Comparison of ENCODE assay signal across 8 mouse cellular contexts in genomic region chr14:61688666-61689065, GRCm38 (mm10).
DNase-seq lines count a peak whose midpoint lies in the region; ATAC-seq and TF ChIP-seq lines count a peak whose summit lies in the region.

No protein-coding gene starts in this region.

- DNase-seq in forebrain, embryonic 10.5 days (ENCODE audit: extremely low spot score, low spot score): peak; percentile 31
- no peak for DNase-seq in forebrain, embryonic 11.5 days (ENCODE audit: low spot score)
- DNase-seq in spleen, adult 2 months (ENCODE audit: low read depth in 1 of 2, low spot score in 2 of 2): no peak
- DNase-seq in spleen, adult 12 weeks (ENCODE audit: low spot score): no peak
- DNase-seq in limb, embryonic 10.5 days (ENCODE audit: low spot score): no peak
- peak; percentile 30 for DNase-seq in retina, postnatal 1 day
- no peak for DNase-seq in urinary bladder, postnatal 36 days (ENCODE audit: low spot score in 2 of 2)

- no peak for TF ChIP-seq POLR2A in spleen, adult 2 months (IDR thresholded peaks at IDR 0.05; ENCODE audit: low read depth, low read length)

- WGBS in forebrain, embryonic 10.5 days: 4% methylated on average over 9 of the region's 9 CpGs
- 2% methylated on average over 9 of the region's 9 CpGs for WGBS in forebrain, embryonic 11.5 days
- 10% methylated on average over 9 of the region's 9 CpGs for WGBS in spleen, adult 2 months
- WGBS in limb, embryonic 10.5 days: 3% methylated on average over 9 of the region's 9 CpGs

- peaks cover 57% of the 10 kb centered on the region for H3K4me1 ChIP-seq in forebrain, embryonic 10.5 days
- H3K4me1 ChIP-seq in forebrain, embryonic 11.5 days (replicated peaks; ENCODE audit: control insufficient read depth, insufficient read depth, low read length): peaks cover 21% of the 10 kb centered on the region
- H3K4me1 ChIP-seq in spleen, adult 2 months (ENCODE audit: control insufficient read depth, insufficient read depth, insufficient read length): peaks cover 26% of the 10 kb centered on the region
- H3K4me1 ChIP-seq in limb, embryonic 10.5 days: peaks cover 53% of the 10 kb centered on the region

- H3K36me3 ChIP-seq in forebrain, embryonic 10.5 days (replicated peaks): no peaks in the 10 kb centered on the region
- H3K36me3 ChIP-seq in forebrain, embryonic 11.5 days (ENCODE audit: control insufficient read depth, insufficient read depth, low read length): no peaks in the 10 kb centered on the region
- no peaks in the 10 kb centered on the region for H3K36me3 ChIP-seq in spleen, adult 2 months (ENCODE audit: control insufficient read depth, insufficient read depth, low read length)
- H3K36me3 ChIP-seq in limb, embryonic 10.5 days: no peaks in the 10 kb centered on the region

- no peak for TF ChIP-seq CTCF in spleen, adult 2 months (IDR thresholded peaks at IDR 0.05; ENCODE audit: extremely low read depth, insufficient read depth, insufficient read length, insufficient replicate concordance)

- no peak overlapping the region for H3K27ac ChIP-seq in forebrain, embryonic 10.5 days
- H3K27ac ChIP-seq in forebrain, embryonic 11.5 days (ENCODE audit: low read depth, low read length): no peak overlapping the region
- H3K27ac ChIP-seq in spleen, adult 2 months (ENCODE audit: insufficient read depth, low read length): no peak overlapping the region
- no peak overlapping the region for H3K27ac ChIP-seq in limb, embryonic 10.5 days

- no peak for ATAC-seq in forebrain, embryonic 11.5 days (replicated peaks; ENCODE audit: low FRiP score)
- ATAC-seq in frontal cortex, adult (ENCODE audit: low TSS enrichment): no peak

- no peak overlapping the region for H3K9ac ChIP-seq in forebrain, embryonic 11.5 days (ENCODE audit: low read length)

- no peak overlapping the region for H3K4me2 ChIP-seq in forebrain, embryonic 11.5 days (ENCODE audit: low read depth, low read length, severe bottlenecking)

- peak overlapping the region; percentile 36; the same call in 1 of the 2 replicates for H3K4me3 ChIP-seq in forebrain, embryonic 10.5 days
- H3K4me3 ChIP-seq in forebrain, embryonic 11.5 days (ENCODE audit: low read depth, low read length): no peak overlapping the region
- H3K4me3 ChIP-seq in spleen, adult 2 months (ENCODE audit: extremely low read depth, insufficient read depth, insufficient read length): peak overlapping the region; percentile 20; the same call in 1 of the 2 replicates
- peak overlapping the region; percentile 43; the same call in 1 of the 2 replicates for H3K4me3 ChIP-seq in limb, embryonic 10.5 days

- H3K27me3 ChIP-seq in forebrain, embryonic 10.5 days (ENCODE audit: poor library complexity, severe bottlenecking): peaks cover 90% of the 10 kb centered on the region
- peaks cover 51% of the 10 kb centered on the region for H3K27me3 ChIP-seq in forebrain, embryonic 11.5 days (ENCODE audit: control insufficient read depth, insufficient read depth, low read length)
- peaks cover 23% of the 10 kb centered on the region for H3K27me3 ChIP-seq in spleen, adult 2 months (ENCODE audit: control insufficient read depth, insufficient read depth, low read length)
- H3K27me3 ChIP-seq in limb, embryonic 10.5 days (ENCODE audit: low read depth, poor library complexity, severe bottlenecking): peaks cover 88% of the 10 kb centered on the region

- no peaks in the 10 kb centered on the region for H3K9me3 ChIP-seq in forebrain, embryonic 10.5 days
- H3K9me3 ChIP-seq in forebrain, embryonic 11.5 days (ENCODE audit: control insufficient read depth, low read length): no peaks in the 10 kb centered on the region
- no peaks in the 10 kb centered on the region for H3K9me3 ChIP-seq in limb, embryonic 10.5 days (replicated peaks)

Comparison
In these comparisons a context has a peak if more than half of its experiments do, and no peak if none do; other contexts are left out.
1. DNase-seq: peak in forebrain, embryonic 10.5 days (single experiment) and retina, postnatal 1 day (single experiment); none in forebrain, embryonic 11.5 days (single experiment), spleen, adult 2 months (0 of 2), spleen, adult 12 weeks (single experiment), limb, embryonic 10.5 days (single experiment) and urinary bladder, postnatal 36 days (0 of 2).